Mouse (Mus musculus) megakaryocyte, adult 5-6 weeks (primary cell): ENCODE results near the gene Olfr1387. TPM values are rescaled to one million over a fixed set of nuclear protein-coding genes. Genes with fewer than 3 reads are reported as not detected.
A peak's percentile ranks its signal among the peaks of the same experiment; 100 is the strongest.
"Not testable (repeated sequence)": the region's sequence is repeated elsewhere in the genome, so short reads cannot be mapped to it uniquely, and the experiment has no call there.

ENCODE experiments used
- ATAC-seq: 2 replicates; pipeline ENCODE4 v1.8.0; 2016; ENCODE audit warnings: mild to moderate bottlenecking, inconsistent platforms; ENCODE audit not compliant: poor library complexity, severe bottlenecking
- total RNA-seq, 2 experiments: library from RNA; stranded (forward) in 1 of 2; stranded (reverse) in 1 of 2; fragments of 153-499, 151-499 nt in 1 of 2; fragments of 221-1000, 200-1000 nt in 1 of 2; gene quantifications; 2 replicates each; pipeline versions ENCODE4 v1.2.3 to v1.2.4; 2015 to 2017

Olfr1387 gene
- total RNA-seq (2015) = not detected in 2 replicates
- not detected in 2 replicates for total RNA-seq (2017)

GRCm38 (mm10) chr11:49455043-49455442, at the start of gene Olfr1387:
Gene Olfr1387, plus strand, starts transcription at chr11:49455343.
- no peak for ATAC-seq

DNA sequence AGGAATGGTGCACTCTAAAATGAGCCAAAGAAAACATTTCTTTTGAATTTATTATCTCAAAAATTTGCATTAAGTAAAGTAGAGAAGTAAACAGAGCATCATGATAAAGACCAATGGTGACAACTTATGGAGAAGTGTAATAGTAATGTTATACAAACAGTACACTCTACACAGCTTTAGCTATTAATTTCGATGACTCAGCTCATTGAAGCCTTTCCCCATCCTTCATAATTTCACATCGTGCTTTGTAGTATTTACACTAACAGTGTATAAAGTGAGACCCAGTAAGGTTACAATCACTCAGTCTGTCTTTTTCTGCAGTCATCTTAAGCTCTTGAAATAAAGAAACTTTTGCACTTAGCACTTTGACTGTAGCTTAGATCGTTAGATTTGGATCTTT, 48.4 kb upstream of the Olfr1387 start:
- no peak for ATAC-seq

GRCm38 (mm10) chr11:49410540-49410939, 44.6 kb upstream of the Olfr1387 start:
- ATAC-seq = no peak

DNA sequence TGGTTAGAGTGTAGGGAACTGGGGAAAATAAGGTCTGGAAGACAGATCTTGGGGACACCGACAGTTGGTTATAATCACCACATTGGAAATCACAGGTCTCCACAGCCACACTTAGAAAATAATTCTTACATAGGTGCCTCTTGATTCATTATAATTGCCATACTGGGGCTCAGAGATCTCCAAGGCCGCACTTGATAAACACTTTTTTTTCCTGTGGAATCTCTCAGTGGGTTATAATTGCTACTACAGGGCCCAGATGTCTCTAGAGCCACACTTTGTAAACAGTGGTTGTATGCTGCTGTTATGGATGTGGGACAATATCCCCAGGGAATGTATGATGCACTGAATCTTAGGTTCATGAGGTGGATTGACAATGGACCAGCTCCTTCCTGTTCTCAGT, 32.4 kb upstream of the Olfr1387 start, which contains the start of gene Olfr1389:
Gene Olfr1389, plus strand, starts transcription at position 301 of the 400 bp plus-strand sequence.
- ATAC-seq = no peak

- peak; percentile 84 for ATAC-seq
These were observed 29.8 kb upstream of the Olfr1387 start for GRCm38 (mm10) chr11:49425257-49425927.

GRCm38 (mm10) chr11:49429641-49430040, 25.5 kb upstream of the Olfr1387 start:
- no peak for ATAC-seq

DNA sequence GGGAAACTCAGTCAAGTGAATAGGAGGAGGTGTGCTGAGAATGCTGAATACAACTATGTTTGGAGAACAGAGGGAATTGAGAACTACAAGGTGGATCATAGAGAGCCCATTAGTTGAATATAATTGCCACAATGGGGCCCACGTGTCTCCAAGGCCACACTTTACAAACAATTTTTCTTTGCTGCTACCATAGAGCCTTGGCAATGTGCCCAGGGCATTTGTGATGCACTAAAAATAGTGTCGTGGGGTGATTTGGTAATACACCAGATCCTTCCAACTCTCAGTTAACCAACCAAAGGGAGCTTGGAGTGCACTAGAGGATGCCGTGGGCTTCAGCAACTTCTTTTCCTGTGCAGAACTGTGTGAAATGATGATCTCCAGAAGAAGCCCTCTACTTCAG, 18.7 kb upstream of the Olfr1387 start, which contains the start of gene Olfr1388:
Gene Olfr1388, plus strand, starts transcription at position 214 of the 400 bp plus-strand sequence.
- no peak for ATAC-seq

- not testable (repeated sequence) for ATAC-seq
These were observed 9.6 kb downstream of the Olfr1387 start, which contains the start of gene Olfr1386 for GRCm38 (mm10) chr11:49464746-49465145. Gene Olfr1386, plus strand, starts transcription at chr11:49465046.

GRCm38 (mm10) chr11:49485973-49486372, 30.8 kb downstream of the Olfr1387 start:
- ATAC-seq = no peak

- ATAC-seq = not testable (repeated sequence)
These were observed 33.6 kb downstream of the Olfr1387 start, which contains the start of gene Olfr1385 for GRCm38 (mm10) chr11:49488770-49489169. Gene Olfr1385, plus strand, starts transcription at chr11:49489070.

Other genes with a start within 250 kb of the Olfr1387 start
- gene Mgat1, start 211.2 kb upstream of the Olfr1387 start, total RNA-seq (2015) = 33.6 and 36.0 TPM in 2 replicates
- 42.6 and 42.9 TPM in 2 replicates for gene Mgat1, start 211.2 kb upstream of the Olfr1387 start, total RNA-seq (2017)
- gene Olfr1393, start 177.0 kb upstream of the Olfr1387 start, total RNA-seq (2015) = not detected in 2 replicates
- not detected in 2 replicates for gene Olfr1393, start 177.0 kb upstream of the Olfr1387 start, total RNA-seq (2017)
- 0.84 TPM in 1 of 2 replicates, not detected in the other for gene Olfr1392, start 170.1 kb upstream of the Olfr1387 start, total RNA-seq (2015)
- not detected in 2 replicates for gene Olfr1392, start 170.1 kb upstream of the Olfr1387 start, total RNA-seq (2017)
- gene Olfr10, start 150.6 kb upstream of the Olfr1387 start, total RNA-seq (2015) = not detected in 2 replicates
- gene Olfr10, start 150.6 kb upstream of the Olfr1387 start, total RNA-seq (2017) = not detected in 2 replicates
- gene Olfr1391, start 132.6 kb upstream of the Olfr1387 start, total RNA-seq (2015) = not detected in 2 replicates
- not detected in 2 replicates for gene Olfr1391, start 132.6 kb upstream of the Olfr1387 start, total RNA-seq (2017)
- gene Olfr1390, start 120.2 kb upstream of the Olfr1387 start, total RNA-seq (2015) = not detected in 2 replicates
- not detected in 2 replicates for gene Olfr1390, start 120.2 kb upstream of the Olfr1387 start, total RNA-seq (2017)
- not detected in 2 replicates for gene Olfr1389, start 32.3 kb upstream of the Olfr1387 start, total RNA-seq (2015)
- gene Olfr1389, start 32.3 kb upstream of the Olfr1387 start, total RNA-seq (2017) = not detected in 2 replicates
- gene Olfr1388, start 18.7 kb upstream of the Olfr1387 start, total RNA-seq (2015) = 0.13 TPM in 1 of 2 replicates, not detected in the other
- 0.29 and 0.65 TPM in 2 replicates for gene Olfr1388, start 18.7 kb upstream of the Olfr1387 start, total RNA-seq (2017)
- gene Olfr1386, start 9.7 kb downstream of the Olfr1387 start, total RNA-seq (2015) = not detected in 2 replicates
- not detected in 2 replicates for gene Olfr1386, start 9.7 kb downstream of the Olfr1387 start, total RNA-seq (2017)
- gene Olfr1385, start 33.7 kb downstream of the Olfr1387 start, total RNA-seq (2015) = not detected in 2 replicates
- gene Olfr1385, start 33.7 kb downstream of the Olfr1387 start, total RNA-seq (2017) = not detected in 2 replicates
- gene Olfr1384, start 51.4 kb downstream of the Olfr1387 start, total RNA-seq (2015) = not detected in 2 replicates
- not detected in 2 replicates for gene Olfr1384, start 51.4 kb downstream of the Olfr1387 start, total RNA-seq (2017)
- gene Olfr1383, start 64.3 kb downstream of the Olfr1387 start, total RNA-seq (2015) = not detected in 2 replicates
- not detected in 2 replicates for gene Olfr1383, start 64.3 kb downstream of the Olfr1387 start, total RNA-seq (2017)
- gene Olfr1382, start 72.9 kb downstream of the Olfr1387 start, total RNA-seq (2015) = not detected in 2 replicates
- not detected in 2 replicates for gene Olfr1382, start 72.9 kb downstream of the Olfr1387 start, total RNA-seq (2017)
- not detected in 2 replicates for gene Olfr1381, start 88.1 kb downstream of the Olfr1387 start, total RNA-seq (2015)
- not detected in 2 replicates for gene Olfr1381, start 88.1 kb downstream of the Olfr1387 start, total RNA-seq (2017)
- gene Olfr1380, start 101.5 kb downstream of the Olfr1387 start, total RNA-seq (2015) = not detected in 2 replicates
- not detected in 2 replicates for gene Olfr1380, start 101.5 kb downstream of the Olfr1387 start, total RNA-seq (2017)
- gene Flt4, start 153.9 kb downstream of the Olfr1387 start, total RNA-seq (2015) = 0.09 TPM in 1 of 2 replicates, not detected in the other
- gene Flt4, start 153.9 kb downstream of the Olfr1387 start, total RNA-seq (2017) = not detected in 2 replicates
- not detected in 2 replicates for gene Scgb3a1, start 208.3 kb downstream of the Olfr1387 start, total RNA-seq (2015)
- gene Scgb3a1, start 208.3 kb downstream of the Olfr1387 start, total RNA-seq (2017) = not detected in 2 replicates